Mouse (Mus musculus): Measurements from ENCODE around the gene Cela1. TPM values are rescaled to one million over a fixed set of nuclear protein-coding genes. Genes with fewer than 3 reads are reported as not detected.
A peak's percentile ranks its signal among the peaks of the same experiment; 100 is the strongest.

The Cela1 gene
- total RNA-seq, 2 experiments from 2014 or later: 1.7 to 5.0 TPM

DNA sequence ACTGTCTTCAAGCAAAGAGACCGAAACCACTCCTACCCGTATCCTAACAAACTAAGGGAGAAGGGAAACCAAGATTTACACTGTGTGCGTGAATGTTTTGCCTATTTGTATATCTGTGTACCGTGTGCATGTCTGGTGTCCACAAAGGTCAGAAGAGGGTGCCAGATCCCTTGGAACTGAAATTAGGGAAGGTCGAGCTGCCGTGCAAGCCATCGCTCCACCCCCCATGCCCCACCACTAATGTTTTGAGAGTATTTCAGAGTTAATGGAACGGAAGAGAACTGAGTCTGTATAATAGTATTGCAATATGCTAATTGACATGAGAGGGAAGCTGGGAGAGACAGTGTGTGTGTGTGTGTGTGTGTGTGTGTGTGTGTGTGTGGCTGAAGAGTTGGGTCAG, 10.0 kb downstream of the Cela1 start:
- intact Hi-C loops (cut with DNase I): no loop called here

DNA sequence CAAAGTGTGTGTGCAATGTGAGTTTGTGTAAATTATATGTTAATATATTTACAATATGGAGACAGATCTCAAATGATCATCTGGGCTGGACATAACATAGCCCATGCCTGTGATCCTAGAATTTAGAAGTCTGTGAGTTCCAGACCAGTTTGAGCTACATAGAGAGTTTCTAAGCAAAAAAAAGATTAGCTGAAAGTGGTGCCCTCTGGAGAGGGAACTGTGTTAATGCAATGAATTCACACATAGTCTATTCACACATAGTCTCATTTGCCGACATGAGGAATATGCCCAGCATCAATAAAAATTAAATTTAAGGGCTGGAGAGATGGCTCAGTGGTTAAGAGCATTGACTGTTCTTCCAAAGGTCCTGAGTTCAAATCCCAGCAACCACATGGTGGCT, 11.2 kb downstream of the Cela1 start:
- no peak for DNase-seq (ENCODE audit: low spot score in 2 of 2)
- intact Hi-C loops (cut with DNase I): no loop called here

More for the DNA sequence above, 10.0 kb downstream of the Cela1 start:
- no peak for DNase-seq (ENCODE audit: low spot score in 2 of 2)

DNA sequence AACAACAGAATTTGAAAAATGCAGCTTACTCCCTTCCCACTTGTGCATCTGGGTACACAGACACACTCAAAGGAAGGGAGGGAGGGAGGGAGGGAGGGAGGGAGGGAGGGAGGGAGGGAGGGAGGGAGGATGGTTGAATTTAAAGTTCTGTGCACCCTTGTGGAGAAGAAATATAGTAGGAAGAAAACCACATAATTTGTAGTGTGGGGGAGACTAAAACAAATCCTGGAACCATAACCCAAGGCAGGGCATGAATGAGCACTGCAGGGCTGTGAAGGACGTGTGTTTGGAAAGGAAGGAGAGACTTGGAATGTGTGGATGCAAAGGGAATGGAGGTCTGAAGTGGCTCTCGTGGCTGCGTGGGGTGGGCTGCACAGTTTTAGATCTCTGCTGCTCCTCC, 12.2 kb downstream of the Cela1 start:
- DNase-seq (ENCODE audit: low spot score in 2 of 2): no peak
- intact Hi-C loops (cut with DNase I): no loop called here

DNA sequence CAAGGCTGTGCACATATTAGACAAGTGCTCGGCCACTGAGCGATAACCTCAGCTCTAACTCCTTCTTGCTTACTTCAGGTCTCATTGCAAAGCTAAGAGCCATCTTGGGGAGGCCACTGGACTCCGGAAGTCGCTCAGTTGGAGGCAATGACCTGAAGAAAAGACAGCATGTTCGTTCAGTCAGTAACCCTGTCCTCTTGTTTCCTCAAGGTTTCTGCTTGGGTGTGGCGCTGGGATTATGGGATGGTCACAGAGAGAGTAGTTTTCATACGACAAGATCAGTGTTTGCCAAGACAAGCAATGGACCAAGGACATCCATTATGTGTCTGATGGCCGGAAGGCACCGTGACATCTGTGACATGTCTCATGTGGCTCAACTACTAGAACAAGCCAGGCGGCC, 13.2 kb downstream of the Cela1 start:
- DNase-seq (ENCODE audit: low spot score in 2 of 2): no peak
- intact Hi-C loops (cut with DNase I): no loop called here

DNA sequence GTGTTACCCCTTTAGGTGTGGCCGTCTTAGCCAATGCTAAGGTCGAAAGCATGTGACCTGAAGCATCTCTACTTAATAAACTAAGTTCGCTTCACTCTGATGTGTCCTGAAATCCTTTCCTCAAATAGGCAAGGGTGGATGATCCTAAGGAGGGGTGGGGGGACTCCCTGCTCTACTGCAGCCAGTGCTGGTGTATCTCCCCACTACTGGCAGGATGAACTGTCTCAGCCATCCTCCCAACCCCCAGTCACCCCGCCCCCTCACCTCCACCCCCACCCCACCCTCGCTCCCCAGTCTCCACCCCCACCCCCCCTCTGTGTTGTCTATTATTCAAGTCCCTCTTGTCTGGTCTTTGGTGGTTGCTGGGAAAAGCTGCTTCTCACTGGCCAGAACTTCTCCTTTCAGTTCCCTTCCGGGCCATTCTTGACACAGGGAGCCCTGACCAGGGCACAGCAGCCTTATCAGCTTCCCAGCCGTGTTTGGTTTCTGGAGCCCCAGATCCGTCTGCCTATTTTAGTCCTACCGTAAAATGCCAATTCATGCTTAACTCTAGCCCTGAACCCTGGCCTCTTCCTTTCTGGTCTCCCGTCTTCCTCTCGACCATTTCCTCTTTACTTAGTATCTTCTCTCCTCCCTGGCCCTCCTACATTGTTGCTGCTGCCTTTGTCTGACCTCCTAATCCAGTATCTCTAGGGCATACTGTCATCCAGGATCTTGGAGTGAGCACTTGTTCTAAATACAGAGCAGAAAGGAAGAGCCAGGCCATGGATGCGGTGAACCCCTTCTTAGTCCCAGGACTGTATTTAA, 13.9 kb downstream of the Cela1 start:
- peak in 1 of 2 experiments; percentile 50 for DNase-seq (ENCODE audit: low spot score in 2 of 2)
- intact Hi-C loops (cut with DNase I): no loop called here

DNA sequence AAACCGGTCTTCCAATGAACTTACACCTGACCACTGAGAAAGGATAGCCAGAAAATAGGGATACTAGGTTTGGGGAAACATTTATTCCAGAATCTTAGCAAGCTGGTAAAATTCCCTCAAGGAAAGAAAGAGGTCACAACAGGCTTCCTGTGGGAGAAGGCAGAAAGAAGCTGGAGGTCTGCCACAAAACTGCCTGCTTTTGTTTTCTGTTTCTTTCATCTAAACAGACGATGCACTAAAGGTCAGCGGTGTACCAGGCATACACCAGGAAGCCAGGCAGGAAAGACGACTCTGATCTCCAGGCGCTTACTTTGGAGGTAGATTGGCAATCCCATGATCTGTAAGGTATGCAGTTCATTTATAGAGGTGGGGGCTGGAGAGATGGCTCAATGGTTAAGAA, 16.9 kb downstream of the Cela1 start:
- no peak for DNase-seq (ENCODE audit: low spot score in 2 of 2)
- intact Hi-C loops (cut with DNase I): no loop called here

DNA sequence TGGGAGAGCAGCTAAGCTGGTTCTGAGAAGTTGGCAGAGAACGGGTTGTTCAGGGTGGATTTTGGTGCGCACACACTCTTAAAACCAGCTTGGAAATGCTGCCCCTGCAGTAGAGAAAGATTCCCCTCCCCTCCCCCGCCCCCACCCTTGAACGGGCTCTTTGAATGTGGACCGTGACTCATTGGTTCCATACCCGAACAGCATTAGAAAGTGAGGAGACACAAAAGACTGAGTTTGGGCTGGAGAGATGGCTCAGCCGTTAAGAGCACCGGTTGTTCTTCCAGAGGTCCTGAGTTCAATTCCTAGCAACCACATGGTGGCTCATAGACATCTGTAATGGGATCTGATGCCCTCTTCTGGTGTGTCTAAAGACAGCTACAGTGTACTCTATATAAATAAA, 17.7 kb downstream of the Cela1 start:
- intact Hi-C loops (cut with DNase I): no loop called here
- no peak for DNase-seq (ENCODE audit: low spot score in 2 of 2)

DNA sequence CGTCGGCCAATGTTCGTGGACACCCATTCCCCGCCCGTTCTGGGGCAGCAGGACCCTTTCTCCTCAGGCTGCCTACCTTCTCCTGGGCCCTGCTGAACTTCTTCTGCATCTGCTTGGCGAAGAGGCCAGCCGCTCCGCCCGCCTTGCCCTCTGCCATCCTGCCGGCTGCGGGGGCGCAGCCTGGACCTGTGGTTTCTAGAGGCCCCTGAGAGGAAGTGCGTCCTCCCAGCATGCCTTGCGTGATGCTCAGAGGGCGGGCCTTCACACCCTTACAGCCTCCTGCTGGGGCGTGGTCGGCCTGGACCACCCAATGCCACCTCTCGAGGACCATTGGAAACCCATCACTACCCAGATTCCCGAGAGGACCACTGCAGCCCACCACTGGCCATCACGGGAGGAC, 18.4 kb downstream of the Cela1 start, which contains the start of gene Bin2:
TSS of gene Bin2 (minus strand) at position 217 of the 400 bp plus-strand sequence.
- no peak for DNase-seq (ENCODE audit: low spot score in 2 of 2)
- intact Hi-C loops (cut with DNase I): no loop called here

DNA sequence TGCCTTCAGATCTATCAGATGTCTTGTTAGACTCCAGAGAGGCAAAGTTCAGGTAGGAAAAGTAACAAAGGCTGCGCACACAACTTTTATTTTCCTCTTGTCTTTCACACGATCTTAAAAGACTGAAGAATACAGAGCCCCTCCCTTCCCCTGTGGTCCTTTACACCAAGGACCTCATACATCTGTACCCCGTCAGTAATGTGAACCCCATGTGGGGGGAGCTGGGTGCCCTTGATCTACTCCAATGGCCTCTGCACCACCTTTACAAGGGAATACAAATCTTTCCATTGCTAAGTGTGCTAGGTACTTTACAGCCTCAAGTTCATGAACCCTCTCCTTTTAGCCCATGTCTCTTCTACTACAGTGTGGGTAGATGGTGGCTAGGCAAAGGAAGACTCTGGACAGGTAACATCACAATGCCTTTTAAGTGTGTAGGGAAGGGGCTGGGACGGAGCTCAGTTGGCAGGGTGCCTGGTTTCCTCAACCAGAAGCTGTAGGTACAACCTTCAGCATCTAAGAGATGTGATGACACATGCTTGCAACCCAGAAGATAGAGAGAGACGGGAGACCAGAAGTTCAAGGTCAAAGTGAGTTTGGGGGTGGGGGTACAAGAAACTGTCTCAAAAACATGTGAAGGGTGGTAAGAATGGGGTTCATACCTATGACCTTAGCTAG, 19.7 kb downstream of the Cela1 start:
- intact Hi-C loops (cut with DNase I): no loop called here
- no peak for DNase-seq (ENCODE audit: low spot score in 2 of 2)

DNA sequence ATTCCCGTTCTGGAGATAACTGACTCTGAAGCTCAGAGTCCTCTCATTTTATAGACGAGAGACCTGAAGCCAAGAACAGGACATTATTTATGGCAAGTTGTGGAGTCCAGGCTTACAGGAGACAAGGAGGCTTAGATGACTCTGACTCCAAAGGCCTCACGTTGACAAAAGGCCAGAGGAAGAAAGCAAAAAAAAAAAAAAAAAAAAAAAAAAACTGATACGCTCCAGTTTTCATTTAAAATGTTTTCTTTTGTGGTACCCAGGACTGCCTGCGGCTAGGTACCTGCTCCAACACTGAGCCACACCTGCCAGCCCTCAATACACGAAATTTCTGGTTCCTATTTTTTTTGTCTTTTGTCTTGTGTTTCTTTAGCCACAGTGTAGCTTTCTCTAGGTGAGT, 20.3 kb downstream of the Cela1 start:
- intact Hi-C loops (cut with DNase I): no loop called here
- no peak for DNase-seq (ENCODE audit: low spot score in 2 of 2)

DNA sequence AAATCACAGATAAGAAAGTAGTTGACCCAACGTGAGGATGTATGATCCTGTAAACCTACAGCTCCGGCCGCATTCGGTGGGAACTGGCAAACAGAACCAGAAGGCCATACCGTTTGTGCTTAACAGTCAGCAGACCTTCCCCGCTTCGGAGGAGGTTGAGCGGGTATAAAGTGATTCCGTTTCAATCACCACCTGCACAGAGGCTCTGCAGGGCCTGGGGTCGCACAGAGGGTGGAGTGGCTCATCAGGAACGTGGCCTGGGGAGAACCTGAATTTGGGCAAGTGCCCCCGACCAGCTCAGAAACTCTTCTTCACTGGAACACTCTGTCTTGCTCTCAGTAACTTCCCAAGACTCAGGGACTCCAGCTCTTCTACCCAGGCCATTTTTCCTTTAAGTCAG, 20.9 kb downstream of the Cela1 start:
- no peak for DNase-seq (ENCODE audit: low spot score in 2 of 2)
- intact Hi-C loops (cut with DNase I): no loop called here

DNA sequence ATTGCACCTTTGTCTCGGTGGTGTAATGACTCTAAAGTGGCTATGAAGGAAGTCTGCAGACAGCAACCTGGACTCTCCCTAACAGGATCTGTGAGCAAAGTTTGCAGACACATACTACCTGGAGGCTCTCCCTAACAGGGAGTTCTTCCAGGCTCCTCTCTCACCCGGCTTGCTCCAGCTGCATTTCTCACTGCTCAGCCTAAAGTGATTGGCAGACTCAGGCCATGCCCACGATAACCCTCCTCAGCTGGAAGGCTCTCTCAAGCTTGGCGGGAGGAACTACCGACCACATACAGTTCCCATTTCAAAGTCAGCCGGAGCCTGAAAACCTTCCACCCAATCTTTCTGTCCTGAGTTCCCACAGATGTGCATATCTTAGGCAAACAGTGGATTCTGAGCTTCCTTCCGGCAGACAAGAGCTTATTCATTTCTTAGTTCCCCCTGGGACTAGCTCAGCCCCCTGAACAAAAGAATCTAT, 21.5 kb downstream of the Cela1 start:
- no peak for DNase-seq (ENCODE audit: low spot score in 2 of 2)
- intact Hi-C loops (cut with DNase I): no loop called here

DNA sequence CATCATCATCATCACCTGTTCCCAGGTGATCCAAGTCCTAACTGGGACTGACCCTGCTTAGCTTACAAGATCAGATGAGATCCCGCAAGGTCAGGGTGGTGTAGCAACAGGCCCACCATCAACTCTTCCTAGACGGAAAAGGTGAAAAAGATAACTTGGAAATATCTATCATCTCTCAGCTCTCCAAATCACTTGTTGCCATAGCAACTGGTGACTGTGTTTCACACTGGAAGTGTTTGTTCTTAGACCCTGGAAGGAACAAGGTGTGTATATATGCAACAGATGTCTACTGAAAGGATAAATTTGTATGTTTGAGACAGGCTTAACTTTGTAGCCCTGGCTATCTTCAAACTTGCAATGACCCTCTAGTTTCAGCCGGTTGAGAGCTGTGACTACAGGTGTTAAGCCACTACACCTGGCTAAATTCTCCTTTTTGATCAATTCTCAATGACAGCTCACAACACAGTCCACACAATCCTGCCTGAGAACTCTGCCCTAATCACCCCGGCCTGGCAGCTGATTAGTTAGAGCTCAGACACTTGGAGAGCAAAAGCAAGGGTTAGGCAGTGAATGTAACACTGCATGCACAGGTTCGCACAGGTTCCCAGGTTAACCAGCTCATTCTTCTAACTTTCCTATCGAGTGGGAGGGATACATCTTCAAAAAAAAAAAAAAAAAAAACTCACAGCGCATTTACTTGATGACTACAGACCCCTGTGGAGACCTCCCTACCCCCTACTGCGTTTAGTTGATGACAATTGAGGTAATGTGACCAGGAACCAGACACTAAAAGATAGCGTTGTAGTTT, 22.1 kb downstream of the Cela1 start:
- DNase-seq (ENCODE audit: low spot score in 2 of 2): no peak
- intact Hi-C loops (cut with DNase I): no loop called here

DNA sequence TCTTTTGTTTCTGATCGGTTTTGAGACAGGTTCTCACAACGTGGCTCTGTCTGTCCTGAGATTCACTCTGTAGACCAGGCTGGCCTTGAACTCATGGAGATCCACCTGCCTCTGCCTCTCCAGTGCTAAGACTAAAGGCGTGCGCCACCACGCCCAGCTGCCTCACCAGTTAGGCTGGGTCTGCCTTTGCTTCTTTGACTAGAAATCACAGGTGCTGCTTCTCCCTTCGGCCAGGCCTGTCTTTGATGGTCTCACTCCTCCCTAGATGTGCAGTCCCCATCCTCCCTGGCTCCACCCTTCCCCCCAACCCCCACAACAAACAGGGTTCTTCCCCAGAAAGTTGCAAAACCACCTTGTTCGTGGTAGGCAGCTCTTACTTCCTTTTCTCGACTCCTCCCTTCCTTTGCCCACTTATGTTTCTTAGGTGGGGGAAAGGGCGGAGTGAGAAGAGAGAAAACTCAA, 22.9 kb downstream of the Cela1 start:
- no peak for DNase-seq (ENCODE audit: low spot score in 2 of 2)
- intact Hi-C loops (cut with DNase I): no loop called here

DNA sequence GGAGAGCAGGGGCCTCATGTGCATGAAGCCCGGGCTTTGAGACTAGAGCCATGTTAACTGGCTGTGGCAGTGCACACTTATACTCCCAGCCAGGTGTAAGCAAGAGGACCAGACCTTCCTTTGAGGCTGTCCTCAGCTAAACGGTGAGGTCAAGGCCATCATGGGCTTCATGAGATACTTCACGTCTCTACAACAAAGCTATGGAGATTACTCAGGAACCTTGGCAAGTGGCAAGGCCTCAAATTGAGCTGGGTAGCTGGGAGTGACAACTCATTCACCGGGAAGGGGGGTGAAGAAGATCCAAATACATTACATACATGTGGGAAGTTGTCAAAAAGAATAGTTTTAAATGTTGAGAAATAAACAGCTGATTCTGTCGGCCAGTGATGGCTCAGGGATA, 26.9 kb downstream of the Cela1 start:
- intact Hi-C loops (cut with DNase I): no loop called here
- DNase-seq (ENCODE audit: low spot score in 2 of 2): no peak

DNA sequence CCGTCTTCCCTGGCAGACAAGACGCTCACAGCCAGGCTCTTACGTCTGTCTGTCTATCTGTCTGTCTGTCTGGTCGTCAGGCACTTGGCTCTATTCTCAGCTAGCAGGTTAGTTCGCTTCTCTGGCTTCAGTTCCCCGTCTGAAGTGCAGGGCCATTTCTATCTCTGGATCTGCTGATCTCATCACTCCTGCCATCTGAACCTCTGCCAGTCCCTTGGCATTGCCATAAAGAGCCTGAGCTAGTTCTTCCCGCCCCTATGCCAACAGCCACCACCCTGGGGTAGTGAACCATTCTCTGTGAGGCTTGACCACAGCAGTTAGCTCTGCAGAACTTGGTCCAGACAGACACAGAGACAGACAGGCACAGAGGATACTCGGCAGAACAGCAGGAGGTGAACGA, 27.4 kb downstream of the Cela1 start:
- intact Hi-C loops (cut with DNase I): no loop called here
- peak; percentile 20 to 55 for DNase-seq (ENCODE audit: low spot score in 2 of 2)

DNA sequence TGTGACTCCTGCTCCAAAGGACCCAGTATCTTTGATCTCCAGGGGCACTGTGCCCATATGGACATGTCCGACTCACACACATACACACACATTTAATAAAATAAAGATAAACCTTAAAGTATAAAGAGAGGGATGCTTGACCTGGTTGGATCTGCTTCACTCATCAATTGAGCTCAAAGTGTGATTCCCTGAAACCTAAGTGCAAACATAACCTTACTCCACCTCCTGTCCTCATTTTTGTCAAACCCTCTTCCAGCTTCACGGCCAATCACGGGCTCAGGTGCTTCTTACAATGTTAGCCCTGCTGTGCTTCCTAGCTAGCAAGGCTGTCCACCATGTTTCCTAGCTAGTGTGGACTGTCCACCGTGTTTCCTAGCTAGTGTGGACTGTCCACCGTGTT, 32.5 kb downstream of the Cela1 start:
- intact Hi-C loops (cut with DNase I): no loop called here
- no peak for DNase-seq (ENCODE audit: low spot score in 2 of 2)

DNA sequence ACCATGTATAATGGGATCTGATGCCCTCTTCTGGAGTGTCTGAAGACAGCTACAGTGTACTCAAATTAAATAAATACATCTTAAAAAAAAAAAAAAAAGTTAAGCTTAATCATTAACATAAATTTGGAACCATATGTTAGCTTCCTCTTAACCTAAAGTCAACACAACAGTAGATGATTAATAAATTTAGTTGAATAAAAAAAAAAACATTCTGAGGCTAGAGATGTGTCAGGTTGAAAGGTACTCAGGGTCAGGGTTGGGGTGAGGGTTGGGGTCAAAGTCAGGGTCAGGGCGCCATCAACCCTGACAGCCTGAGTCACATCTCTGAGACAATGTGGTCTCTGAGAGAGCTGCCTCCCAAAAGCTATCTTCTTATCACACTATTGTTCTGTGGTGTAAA, 33.5 kb downstream of the Cela1 start:
- DNase-seq (ENCODE audit: low spot score in 2 of 2): no peak
- intact Hi-C loops (cut with DNase I): no loop called here

DNA sequence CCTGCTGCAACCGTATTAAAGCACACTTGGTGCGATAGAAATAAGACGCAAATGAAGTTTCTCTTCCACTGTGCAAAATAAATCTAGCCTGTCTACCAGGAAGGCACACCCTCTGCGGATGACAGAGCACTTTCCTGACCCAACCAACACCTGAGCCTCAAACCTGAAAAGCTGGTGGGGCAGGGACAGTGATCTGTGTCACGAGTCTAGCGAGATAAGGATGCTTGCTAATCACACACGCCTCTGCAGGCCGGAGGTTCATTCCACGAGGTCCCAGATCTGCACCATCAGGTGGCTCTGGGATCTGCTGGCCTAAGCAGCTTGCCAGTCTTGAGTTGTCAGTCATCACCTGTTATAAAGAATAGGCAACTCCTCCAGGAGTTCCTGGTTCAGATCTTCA, 36.1 kb downstream of the Cela1 start:
- DNase-seq (ENCODE audit: low spot score in 2 of 2): no peak
- intact Hi-C loops (cut with DNase I): no loop called here

DNA sequence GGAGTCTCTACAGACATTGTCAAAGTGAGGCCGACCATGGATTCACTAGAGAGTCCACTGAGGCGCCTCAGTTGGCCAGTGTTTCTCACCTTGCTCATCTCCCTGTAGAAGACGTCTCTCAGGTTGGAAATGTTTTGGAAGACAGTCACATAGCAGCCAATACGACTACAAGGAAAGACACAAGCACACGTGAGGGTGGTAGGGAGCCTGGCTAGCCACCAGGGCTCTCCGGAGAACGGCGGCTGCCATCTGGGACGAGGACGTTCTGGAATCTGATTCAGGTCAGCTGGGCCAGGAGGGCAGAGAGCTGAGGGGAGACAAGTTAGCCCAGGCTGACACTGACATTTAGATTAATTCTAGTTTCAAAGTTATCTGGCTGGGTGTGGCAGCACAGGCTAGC, 37.6 kb downstream of the Cela1 start:
- intact Hi-C loops (cut with DNase I): no loop called here
- DNase-seq (ENCODE audit: low spot score in 2 of 2): no peak

All from left cerebral cortex, postnatal 25 days (tissue).